Mouse (Mus musculus): ENCODE measurements at regions not wholly inside any gene's neighbourhood (a gene's known extent, or its start where the extent isn't known, plus 50 kb on each side); places are given as distances from the start of the nearest gene placed in this dataset.
A peak's percentile ranks its signal among the peaks of the same experiment; 100 is the strongest.

GRCm38 (mm10) chr12:35724132-35724531 is 189.3 kb upstream of the Ahr start:
- DNase-seq (ENCODE audit: low read depth, low spot score), result no peak

GRCm38 (mm10) chr12:35712671-35713070 is 177.8 kb upstream of the Ahr start:
- DNase-seq (ENCODE audit: low read depth, low spot score), result no peak

- DNase-seq (ENCODE audit: low read depth, low spot score), result no peak
Observed at GRCm38 (mm10) chr12:35711549-35712070, 176.8 kb upstream of the Ahr start.

GRCm38 (mm10) chr12:35710323-35710722 is 175.5 kb upstream of the Ahr start:
- no peak for DNase-seq (ENCODE audit: low read depth, low spot score)

GRCm38 (mm10) chr12:35703479-35703878 is 168.6 kb upstream of the Ahr start:
- no peak for DNase-seq (ENCODE audit: low read depth, low spot score)

GRCm38 (mm10) chr12:35702674-35703073 is 167.8 kb upstream of the Ahr start:
- no peak for DNase-seq (ENCODE audit: low read depth, low spot score)

GRCm38 (mm10) chr12:35694253-35694652 is 159.4 kb upstream of the Ahr start:
- DNase-seq (ENCODE audit: low read depth, low spot score), result no peak

GRCm38 (mm10) chr12:35690914-35691313 is 156.1 kb upstream of the Ahr start:
- DNase-seq (ENCODE audit: low read depth, low spot score), result no peak

GRCm38 (mm10) chr12:35686231-35686630 is 151.4 kb upstream of the Ahr start:
- no peak for DNase-seq (ENCODE audit: low read depth, low spot score)

- no peak for DNase-seq (ENCODE audit: low read depth, low spot score)
Observed at GRCm38 (mm10) chr12:35685189-35685588, 150.4 kb upstream of the Ahr start.

- DNase-seq (ENCODE audit: low read depth, low spot score), result no peak
Observed at GRCm38 (mm10) chr12:35681864-35682449, 147.1 kb upstream of the Ahr start.

GRCm38 (mm10) chr12:35679903-35680302 is 145.1 kb upstream of the Ahr start:
- no peak for DNase-seq (ENCODE audit: low read depth, low spot score)

GRCm38 (mm10) chr12:35679025-35679424 is 144.2 kb upstream of the Ahr start:
- DNase-seq (ENCODE audit: low read depth, low spot score), result no peak

GRCm38 (mm10) chr12:35674487-35674886 is 139.6 kb upstream of the Ahr start:
- peak; percentile 4 for DNase-seq (ENCODE audit: low read depth, low spot score)

- no peak for DNase-seq (ENCODE audit: low read depth, low spot score)
Observed at GRCm38 (mm10) chr12:35670980-35671379, 136.1 kb upstream of the Ahr start.

- no peak for DNase-seq (ENCODE audit: low read depth, low spot score)
Observed at GRCm38 (mm10) chr12:35668716-35669115, 133.9 kb upstream of the Ahr start.

GRCm38 (mm10) chr12:35667705-35668104 is 132.9 kb upstream of the Ahr start:
- DNase-seq (ENCODE audit: low read depth, low spot score), result no peak

- DNase-seq (ENCODE audit: low read depth, low spot score), result no peak
Observed at GRCm38 (mm10) chr12:35667218-35667617, 132.4 kb upstream of the Ahr start.

- no peak for DNase-seq (ENCODE audit: low read depth, low spot score)
Observed at GRCm38 (mm10) chr12:35666062-35666461, 131.2 kb upstream of the Ahr start.

- no peak for DNase-seq (ENCODE audit: low read depth, low spot score)
Observed at GRCm38 (mm10) chr12:35663062-35663461, 128.2 kb upstream of the Ahr start.

GRCm38 (mm10) chr12:35656563-35656962 is 121.7 kb upstream of the Ahr start:
- no peak for DNase-seq (ENCODE audit: low read depth, low spot score)

- DNase-seq (ENCODE audit: low read depth, low spot score), result no peak
Observed at GRCm38 (mm10) chr12:35649772-35650171, 114.9 kb upstream of the Ahr start.

GRCm38 (mm10) chr12:35642473-35642872 is 107.6 kb upstream of the Ahr start:
- DNase-seq (ENCODE audit: low read depth, low spot score), result no peak

GRCm38 (mm10) chr12:35641741-35642140 is 106.9 kb upstream of the Ahr start:
- DNase-seq (ENCODE audit: low read depth, low spot score), result no peak
